Mouse (Mus musculus) embryonic facial prominence, embryonic 12.5 days (tissue): Measurements from ENCODE around the gene Tex101. TPM values are rescaled to one million over a fixed set of nuclear protein-coding genes. Genes with fewer than 3 reads are reported as not detected.
"Not testable (repeated sequence)": the region's sequence is repeated elsewhere in the genome, so short reads cannot be mapped to it uniquely, and the experiment has no call there.

Experiments
- ATAC-seq: fragments of 200-750 bp; cut with Nextera tagmentation; 2 replicates; pipeline ENCODE4 v1.8.0; 2017; ENCODE audit not compliant: insufficient number of reproducible peaks, insufficient read depth, low FRiP score, low TSS enrichment
- H3K27ac ChIP-seq: fragments of 300-500 bp; sonication (generic); 2 replicates; pipeline ENCODE4 v1.5.1; 2016; ENCODE audit warnings: mild to moderate bottlenecking
- H3K27me3 ChIP-seq: fragments of 300-500 bp; sonication (generic); 2 replicates; pipeline ENCODE4 v1.6.1; 2016; ENCODE audit warnings: mild to moderate bottlenecking, moderate library complexity
- H3K36me3 ChIP-seq: fragments of 300-500 bp; sonication (generic); 2 replicates; pipeline ENCODE4 v1.6.1; 2016; ENCODE audit warnings: mild to moderate bottlenecking
- H3K4me1 ChIP-seq: fragments of 300-500 bp; sonication (generic); 2 replicates; pipeline ENCODE4 v1.6.1; 2016
- H3K4me2 ChIP-seq: fragments of 300-500 bp; sonication (generic); replicated peaks from 2 replicates; pipeline ENCODE4 v1.6.1; 2016; ENCODE audit warnings: mild to moderate bottlenecking, moderate library complexity
- H3K4me3 ChIP-seq: fragments of 300-500 bp; sonication (generic); 2 replicates; pipeline ENCODE4 v1.5.1; 2016; ENCODE audit warnings: mild to moderate bottlenecking
- H3K9ac ChIP-seq: fragments of 300-500 bp; sonication (generic); 2 replicates; pipeline ENCODE4 v1.6.1; 2016; ENCODE audit warnings: mild to moderate bottlenecking, moderate library complexity
- H3K9me3 ChIP-seq: fragments of 300-500 bp; sonication (generic); 2 replicates; pipeline ENCODE4 v1.6.1; 2016; ENCODE audit warnings: mild to moderate bottlenecking, moderate library complexity
- WGBS: fragments of 180-500 bp; shearing (Covaris S2); methylation state at CpG from one replicate; pipeline ENCODE4 v1.1.7; 2016; 5-methylcytosine and 5-hydroxymethylcytosine counted together
- polyA plus RNA-seq: library from polyadenylated mRNA; unstranded; fragments of >200 nt; fragmentation: Nextera tagmentation; extraction: Ambion mirVana; gene quantifications from 2 replicates; pipeline ENCODE4 v1.2.1, GENCODE M21; 2016

The Tex101 gene
- polyA plus RNA-seq, 1 experiment from 2014 or later = not detected

DNA sequence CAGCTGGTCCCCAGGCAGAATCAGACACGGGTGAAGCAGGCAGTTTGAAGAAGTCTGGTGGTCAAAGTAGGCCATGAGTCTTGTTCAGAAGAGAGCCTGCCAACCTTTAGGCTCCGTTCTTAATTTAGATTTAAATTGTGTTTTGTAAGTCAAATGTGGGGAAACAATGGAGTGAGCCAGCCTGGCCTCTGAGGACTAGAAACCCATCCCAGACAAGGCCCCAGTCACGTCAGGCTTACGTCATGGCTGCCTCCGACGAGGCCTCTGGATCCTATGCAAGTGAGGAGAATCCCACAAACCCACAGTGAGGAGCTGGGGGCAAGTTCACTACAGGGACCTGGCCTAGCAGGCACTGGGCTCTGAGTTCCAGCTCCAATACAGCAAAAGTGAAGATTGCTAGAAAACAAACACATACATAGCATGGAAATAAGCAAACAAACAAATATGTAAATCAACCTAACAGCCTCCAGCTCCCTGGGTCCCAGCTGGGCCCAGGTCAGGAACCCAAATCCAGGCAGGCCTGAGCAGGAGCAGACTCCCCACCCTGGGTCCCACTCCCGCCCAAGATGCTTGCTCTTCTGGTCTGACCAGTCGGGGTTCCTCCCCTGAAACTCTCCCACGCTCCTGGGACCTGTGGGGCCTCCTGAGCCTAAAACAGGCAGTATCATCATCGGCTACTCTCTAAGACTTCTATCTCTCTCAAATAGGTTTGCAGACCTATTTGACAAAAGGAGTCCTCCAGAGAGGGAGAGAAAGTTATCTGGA, 46.2 kb downstream of the Tex101 start:
- H3K4me2 ChIP-seq = no peak overlapping the region
- no peaks in the 10 kb centered on the region; the same call in 1 of the 2 replicates for H3K4me1 ChIP-seq
- H3K9ac ChIP-seq = no peak overlapping the region
- no peak for ATAC-seq
- H3K4me3 ChIP-seq = no peak overlapping the region
- H3K27ac ChIP-seq = no peak overlapping the region
- no peaks in the 10 kb centered on the region; the same call in 1 of the 2 replicates for H3K9me3 ChIP-seq
- no peaks in the 10 kb centered on the region for H3K36me3 ChIP-seq
- WGBS = 63% methylated on average over 10 of the region's 10 CpGs
- no peaks in the 10 kb centered on the region for H3K27me3 ChIP-seq

DNA sequence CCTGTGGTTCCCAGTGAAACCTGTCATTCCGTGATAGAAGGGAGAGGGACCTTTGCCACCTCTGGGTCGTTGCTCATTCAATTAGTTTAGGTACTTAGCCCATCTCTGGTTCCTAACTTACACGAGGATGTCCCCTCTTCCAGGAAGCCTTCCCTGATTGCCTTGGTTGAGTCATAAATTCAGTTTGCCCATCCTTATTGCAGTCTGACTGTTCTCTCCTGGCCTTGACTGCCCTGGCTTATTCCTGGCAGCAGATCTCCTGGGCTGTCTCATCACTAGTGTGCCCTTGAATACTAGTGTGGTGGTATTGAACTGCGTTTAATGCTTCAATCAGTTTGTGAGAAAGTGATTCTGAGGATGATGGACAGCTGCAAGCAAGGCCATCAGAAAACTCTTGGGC, 46.8 kb downstream of the Tex101 start:
- Histone ChIP-seq H3K27ac (no peak overlapping the region), H3K4me2 (no peak overlapping the region), H3K9ac (no peak overlapping the region), H3K9me3 (no peaks in the 10 kb centered on the region; the same call in 1 of the 2 replicates), H3K27me3 (no peaks in the 10 kb centered on the region), H3K36me3 (no peaks in the 10 kb centered on the region), H3K4me3 (no peak overlapping the region), H3K4me1 (no peaks in the 10 kb centered on the region; the same call in 1 of the 2 replicates)
- no peak for ATAC-seq
- 71% methylated on average over 4 of the region's 4 CpGs for WGBS

DNA sequence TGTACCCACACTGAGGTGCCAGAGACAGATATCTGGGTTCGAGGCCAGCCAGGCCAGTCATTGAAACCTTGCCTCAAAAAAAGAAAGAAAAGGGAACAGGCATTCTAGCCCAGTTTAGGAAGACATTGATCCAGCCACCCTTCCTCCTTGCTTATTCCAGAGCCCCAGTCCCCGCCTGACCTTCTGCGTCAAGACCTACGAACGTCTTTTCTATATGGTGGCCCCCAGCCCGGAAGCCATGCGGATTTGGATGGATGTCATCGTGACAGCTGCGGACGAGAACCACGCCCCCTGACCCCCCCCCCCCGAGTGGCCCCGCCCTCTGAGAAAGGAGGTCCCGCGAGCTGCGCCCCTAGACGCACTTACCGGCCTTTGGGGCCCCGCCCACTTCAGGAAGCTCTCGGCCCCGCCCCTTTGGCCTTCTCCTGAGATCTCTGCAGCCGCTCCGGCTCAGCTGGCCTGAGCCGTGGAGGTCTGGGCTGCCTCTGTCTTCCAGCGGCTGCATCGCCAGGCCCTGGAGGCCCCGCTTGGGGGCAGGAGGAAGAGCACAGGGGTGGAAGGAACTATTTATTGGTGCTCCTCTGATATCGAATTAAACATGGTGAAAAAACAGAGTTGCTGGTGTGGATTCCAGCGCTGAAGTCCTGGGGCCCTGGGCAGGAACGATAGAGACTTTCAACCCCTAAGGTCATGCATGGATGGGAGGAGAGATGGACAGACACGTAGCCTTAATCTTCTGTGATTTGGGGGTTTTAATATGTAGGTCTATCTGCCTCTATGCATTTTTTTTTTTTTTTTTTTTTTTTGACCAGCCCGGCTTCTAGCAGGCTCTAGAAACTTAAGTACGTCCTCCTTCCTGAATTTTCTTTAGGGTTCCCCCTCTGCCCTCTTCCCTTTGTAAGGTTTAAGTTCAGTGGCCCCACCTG, 47.5 kb downstream of the Tex101 start:
- H3K27ac ChIP-seq = no peak overlapping the region
- WGBS = 9% methylated on average over 32 of the region's 33 CpGs
- no peaks in the 10 kb centered on the region for H3K36me3 ChIP-seq
- H3K9me3 ChIP-seq = no peaks in the 10 kb centered on the region; the same call in 1 of the 2 replicates
- H3K4me3 ChIP-seq = peak overlapping the region; percentile 27
- H3K27me3 ChIP-seq = no peaks in the 10 kb centered on the region
- H3K4me1 ChIP-seq = no peaks in the 10 kb centered on the region; the same call in 1 of the 2 replicates
- ATAC-seq = peak; percentile 67; the same call in 1 of the 2 replicates
- peak overlapping the region; percentile 59 for H3K4me2 ChIP-seq
- H3K9ac ChIP-seq = 0 out of 2 replicates have a peak overlapping the region, but pooled peaks have one; percentile 1

DNA sequence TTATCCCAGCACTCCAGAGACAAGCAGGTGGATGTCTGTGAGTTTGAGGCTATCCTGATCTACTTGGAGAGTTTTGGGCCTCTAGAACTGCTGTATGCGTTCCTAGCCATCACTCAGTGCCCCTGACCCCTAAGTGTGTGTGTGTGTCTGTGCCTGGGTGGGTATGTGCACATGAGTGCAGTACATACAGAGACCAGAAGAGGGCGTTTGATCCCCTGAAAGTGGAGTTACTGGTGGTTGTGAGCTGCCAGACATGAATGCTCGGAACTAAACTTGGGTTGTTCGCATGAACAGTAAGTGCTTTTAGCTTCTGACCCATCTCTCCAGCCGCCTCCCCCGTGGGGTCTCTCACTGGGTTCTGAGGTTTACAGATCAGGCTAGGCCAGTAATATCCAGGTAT, 53.5 kb downstream of the Tex101 start:
- Histone ChIP-seq H3K9ac (no peak overlapping the region), H3K4me2 (no peak overlapping the region), H3K27me3 (peaks cover 5% of the 10 kb centered on the region; the same call in 1 of the 2 replicates), H3K9me3 (no peaks in the 10 kb centered on the region), H3K4me1 (no peaks in the 10 kb centered on the region), H3K36me3 (no peaks in the 10 kb centered on the region), H3K27ac (no peak overlapping the region), H3K4me3 (no peak overlapping the region)
- ATAC-seq = no peak
- 80% methylated on average over 6 of the region's 6 CpGs for WGBS

DNA sequence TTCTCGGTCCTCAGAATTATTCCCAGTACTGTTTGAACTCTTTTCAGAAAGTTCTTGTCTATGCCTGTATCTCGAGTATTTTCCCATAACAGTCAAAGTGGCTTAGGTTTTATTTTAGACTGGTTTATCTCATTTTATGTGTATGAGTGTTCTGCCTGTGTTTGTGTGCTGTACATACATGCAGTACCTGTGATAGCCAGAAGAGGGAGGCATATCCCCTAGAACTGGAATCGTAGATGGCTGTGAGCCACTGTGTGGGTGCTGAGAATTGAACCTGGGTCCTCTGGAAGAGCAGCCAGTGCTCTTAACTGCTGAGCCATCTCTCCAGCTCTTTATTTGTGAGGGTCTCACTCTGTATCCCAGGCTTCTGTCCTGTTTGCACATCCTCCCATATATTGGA, 55.3 kb downstream of the Tex101 start:
- Histone ChIP-seq H3K36me3 (no peaks in the 10 kb centered on the region), H3K9me3 (no peaks in the 10 kb centered on the region), H3K4me3 (no peak overlapping the region), H3K27ac (no peak overlapping the region), H3K27me3 (peaks cover 5% of the 10 kb centered on the region; the same call in 1 of the 2 replicates), H3K4me1 (no peaks in the 10 kb centered on the region), H3K4me2 (no peak overlapping the region), H3K9ac (no peak overlapping the region)
- 85% methylated on average over 3 of the region's 3 CpGs for WGBS
- ATAC-seq = no peak

DNA sequence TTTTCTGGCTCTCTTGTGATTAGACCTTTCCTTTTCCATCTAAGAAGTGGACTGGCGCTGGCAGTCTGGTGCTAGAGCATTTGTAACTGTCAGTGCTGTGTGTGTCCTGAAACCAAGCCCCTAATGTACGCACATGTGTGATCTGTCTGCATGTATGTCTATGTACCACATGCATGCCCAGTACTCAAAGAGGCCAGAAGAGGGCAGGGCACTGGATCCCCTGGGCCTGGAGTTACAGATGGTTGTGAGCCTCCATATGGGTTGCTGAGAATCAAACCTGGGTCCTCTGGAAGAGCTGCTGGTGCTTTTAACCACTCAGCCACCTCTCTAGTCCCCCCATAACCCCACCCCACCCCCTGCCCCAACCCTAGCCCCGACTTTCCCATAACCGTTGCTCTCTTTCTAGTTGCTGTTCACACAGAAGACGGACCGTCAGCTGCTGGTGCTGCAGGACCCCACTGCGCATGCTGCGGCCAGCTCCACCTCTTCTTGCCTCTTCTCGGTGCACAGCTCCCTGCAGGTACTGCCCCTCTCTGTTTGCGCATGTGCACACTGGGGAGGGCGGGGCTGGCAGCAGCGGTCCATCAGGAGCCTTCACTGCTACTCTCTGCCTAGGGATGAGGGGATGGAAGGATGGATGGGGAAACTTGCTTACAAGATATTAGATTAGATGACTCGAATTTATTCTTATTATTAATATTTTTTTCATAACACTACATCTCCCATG, 56.6 kb downstream of the Tex101 start:
- peaks cover 5% of the 10 kb centered on the region; the same call in 1 of the 2 replicates for H3K27me3 ChIP-seq
- H3K4me1 ChIP-seq = no peaks in the 10 kb centered on the region
- WGBS = 45% methylated on average over 13 of the region's 13 CpGs
- H3K9me3 ChIP-seq = no peaks in the 10 kb centered on the region
- no peak overlapping the region for H3K4me3 ChIP-seq
- no peaks in the 10 kb centered on the region for H3K36me3 ChIP-seq
- no peak for ATAC-seq
- H3K27ac ChIP-seq = no peak overlapping the region
- H3K9ac ChIP-seq = no peak overlapping the region
- no peak overlapping the region for H3K4me2 ChIP-seq

DNA sequence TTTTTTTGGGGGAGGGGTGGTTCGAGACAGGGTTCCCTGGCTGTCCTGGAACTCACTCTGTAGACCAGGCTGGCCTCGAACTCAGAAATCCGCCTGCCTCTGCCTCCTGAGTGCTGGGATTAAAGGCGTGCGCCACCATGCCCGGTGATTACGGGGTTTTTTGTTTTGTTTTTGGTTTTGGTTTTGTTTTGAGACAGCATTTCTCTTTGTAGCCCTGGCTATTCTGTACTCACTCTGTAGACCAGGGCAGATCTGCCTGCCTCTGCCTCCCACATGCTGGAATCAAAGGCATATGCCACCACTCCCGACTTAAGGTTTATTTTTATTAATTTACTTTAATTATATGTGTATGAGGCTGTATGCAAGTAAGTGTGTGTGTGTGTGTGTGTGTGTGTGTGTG, 58.1 kb downstream of the Tex101 start:
- H3K4me1 ChIP-seq, H3K4me3 ChIP-seq, H3K4me2 ChIP-seq, H3K9me3 ChIP-seq, H3K27me3 ChIP-seq, H3K9ac ChIP-seq, H3K27ac ChIP-seq, ATAC-seq, H3K36me3 ChIP-seq: not testable (repeated sequence)
- WGBS = 91% methylated on average over 8 of the region's 8 CpGs

Other genes with a start within 250 kb of the Tex101 start
- not detected in 2 replicates for gene Irgc1, start 224.4 kb downstream of the Tex101 start, polyA plus RNA-seq
- gene Plaur, start 214.2 kb downstream of the Tex101 start, polyA plus RNA-seq = 1.5 and 2.0 TPM in 2 replicates
- gene Cadm4, start 194.7 kb downstream of the Tex101 start, polyA plus RNA-seq = 7.6 and 10.7 TPM in 2 replicates
- gene Zfp428, start 169.7 kb downstream of the Tex101 start, polyA plus RNA-seq = 100 and 113 TPM in 2 replicates
- gene AC161166.1, start 164.2 kb downstream of the Tex101 start, polyA plus RNA-seq = 1.3 and 1.4 TPM in 2 replicates
- 17.6 and 18.0 TPM in 2 replicates for gene Irgq, start 146.0 kb downstream of the Tex101 start, polyA plus RNA-seq
- gene Pinlyp, start 130.6 kb downstream of the Tex101 start, polyA plus RNA-seq = not detected in 2 replicates
- 117 and 124 TPM in 2 replicates for gene Xrcc1, start 130.4 kb downstream of the Tex101 start, polyA plus RNA-seq
- 23.7 and 23.8 TPM in 2 replicates for gene Ethe1, start 89.1 kb downstream of the Tex101 start, polyA plus RNA-seq
- gene Zfp575, start 89.0 kb downstream of the Tex101 start, polyA plus RNA-seq = 5.1 and 5.9 TPM in 2 replicates
- 0.20 and 0.47 TPM in 2 replicates for gene Phldb3, start 65.9 kb downstream of the Tex101 start, polyA plus RNA-seq
- 2.8 and 3.5 TPM in 2 replicates for gene Lypd3, start 40.1 kb downstream of the Tex101 start, polyA plus RNA-seq
- gene BC049730, start 32.6 kb upstream of the Tex101 start, polyA plus RNA-seq = not detected in 2 replicates
- gene Gm4763, start 50.2 kb upstream of the Tex101 start, polyA plus RNA-seq = not detected in 2 replicates
- 0.37 and 0.96 TPM in 2 replicates for gene Cd177, start 83.6 kb upstream of the Tex101 start, polyA plus RNA-seq
- 0.38 TPM in 1 of 2 replicates, not detected in the other for gene Ceacam10, start 100.5 kb upstream of the Tex101 start, polyA plus RNA-seq
- 17.9 and 21.4 TPM in 2 replicates for gene Gm9844, start 185.5 kb upstream of the Tex101 start, polyA plus RNA-seq
- not detected in 2 replicates for gene Lypd4, start 193.3 kb upstream of the Tex101 start, polyA plus RNA-seq
- gene Dmrtc2, start 193.4 kb upstream of the Tex101 start, polyA plus RNA-seq = not detected in 2 replicates
- gene Rps19, start 207.7 kb upstream of the Tex101 start, polyA plus RNA-seq = 2,196 and 2,318 TPM in 2 replicates
- gene Cd79a, start 220.7 kb upstream of the Tex101 start, polyA plus RNA-seq = 0.26 and 0.61 TPM in 2 replicates
- 114 and 120 TPM in 2 replicates for gene Arhgef1, start 226.2 kb upstream of the Tex101 start, polyA plus RNA-seq